Mouse (Mus musculus): ENCODE measurements around the gene Vwf.

DNA sequence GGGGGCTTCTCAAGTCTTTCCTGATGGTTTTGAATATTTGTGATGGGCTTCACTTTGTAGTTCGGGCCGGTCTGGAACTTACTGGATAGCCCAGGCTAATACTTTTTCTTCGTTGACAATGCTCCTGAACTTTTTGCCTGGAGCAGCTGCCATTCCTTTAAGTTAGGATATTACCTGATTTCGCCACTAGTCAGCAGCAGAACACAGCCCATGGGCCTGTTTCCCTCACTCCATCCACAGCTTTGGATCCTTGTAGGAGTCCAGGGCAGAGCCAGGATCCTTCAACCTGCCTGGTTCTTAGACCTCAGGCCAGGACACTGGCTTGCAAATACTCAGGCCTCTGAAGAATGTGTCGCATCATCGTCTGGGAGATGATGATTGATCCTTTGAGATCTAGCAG, 74.2 kb downstream of the Vwf start:
- no peak for TF ChIP-seq CTCF (IDR thresholded peaks at IDR 0.05; ENCODE audit: insufficient read depth, low read depth, low read length)
- TF ChIP-seq POLR2A (IDR thresholded peaks at IDR 0.05; ENCODE audit: insufficient read depth, low read depth, low read length): no peak
